Mouse (Mus musculus) olfactory bulb, adult 2 months (tissue): ENCODE measurements around the gene Olfml2a. TPM values are rescaled to one million over a fixed set of nuclear protein-coding genes. Genes with fewer than 3 reads are reported as not detected.
A peak's percentile ranks its signal among the peaks of the same experiment; 100 is the strongest.

Experiments used
- H3K27ac ChIP-seq: fragments of 200-500 bp; 2 replicates; pipeline ENCODE4 v1.5.1; 2012; ENCODE audit warnings: low read depth, low read length; ENCODE audit not compliant: insufficient read depth
- H3K4me1 ChIP-seq: fragments of 200-500 bp; 2 replicates; pipeline ENCODE4 v1.6.1; 2012; ENCODE audit warnings: low read length; ENCODE audit not compliant: control insufficient read depth, insufficient read depth
- H3K4me3 ChIP-seq: fragments of 200-500 bp; 2 replicates; pipeline ENCODE4 v1.5.1; 2012; ENCODE audit warnings: mild to moderate bottlenecking, low read depth, low read length, moderate library complexity; ENCODE audit not compliant: insufficient read depth
- CTCF ChIP-seq: fragments of 200-500 bp; IDR thresholded peaks from 2 replicates; pipeline ENCODE4 v1.5.1; 2012; ENCODE audit warnings: low read depth, mild to moderate bottlenecking, low read length, moderate library complexity; ENCODE audit not compliant: insufficient read depth
- POLR2A ChIP-seq: fragments of 200-500 bp; IDR thresholded peaks from 2 replicates; pipeline ENCODE4 v1.6.1; 2012; ENCODE audit warnings: mild to moderate bottlenecking, low read depth, low read length, moderate library complexity; ENCODE audit not compliant: insufficient read depth
- WGBS: fragments of 180-500 bp; shearing (Covaris S2); methylation state at CpG from one replicate; pipeline ENCODE4 v1.1.7; 2018; 5-methylcytosine and 5-hydroxymethylcytosine counted together
- polyA plus RNA-seq: library from polyadenylated mRNA; stranded (reverse); fragments of >200 nt; gene quantifications from 2 replicates; pipeline ENCODE4 v1.2.4, GENCODE M21; 2012; ENCODE audit warnings: low replicate concordance; ENCODE audit not compliant: missing spikeins, insufficient read depth, insufficient read length

Olfml2a gene
- polyA plus RNA-seq, 1 experiment: not detected

DNA sequence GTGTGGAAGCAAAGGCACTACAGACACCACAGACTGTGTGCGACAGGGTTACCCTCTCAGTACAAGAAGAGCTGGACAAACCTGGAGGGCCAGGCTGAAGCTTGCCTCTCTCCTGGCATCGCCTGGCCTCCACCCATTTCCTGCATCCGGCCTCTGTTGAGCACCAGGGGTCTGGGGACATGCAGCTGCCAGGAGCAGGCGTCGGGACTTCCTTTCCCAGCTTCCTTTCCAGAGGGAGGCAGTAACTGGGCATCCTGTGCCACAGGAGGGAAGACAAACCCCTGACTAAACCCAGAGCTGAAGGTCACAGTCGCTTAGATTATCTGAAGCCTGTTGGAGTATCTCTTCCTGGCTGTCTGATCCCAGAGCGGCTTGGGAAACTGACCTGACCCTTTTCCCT, 15.8 kb downstream of the Olfml2a start:
- H3K4me1 ChIP-seq: peaks cover 8% of the 10 kb centered on the region
- no peak overlapping the region for H3K27ac ChIP-seq
- TF ChIP-seq POLR2A: no peak
- no peak for TF ChIP-seq CTCF
- H3K4me3 ChIP-seq: no peak overlapping the region
- WGBS: 86% methylated on average over 7 of the region's 7 CpGs

DNA sequence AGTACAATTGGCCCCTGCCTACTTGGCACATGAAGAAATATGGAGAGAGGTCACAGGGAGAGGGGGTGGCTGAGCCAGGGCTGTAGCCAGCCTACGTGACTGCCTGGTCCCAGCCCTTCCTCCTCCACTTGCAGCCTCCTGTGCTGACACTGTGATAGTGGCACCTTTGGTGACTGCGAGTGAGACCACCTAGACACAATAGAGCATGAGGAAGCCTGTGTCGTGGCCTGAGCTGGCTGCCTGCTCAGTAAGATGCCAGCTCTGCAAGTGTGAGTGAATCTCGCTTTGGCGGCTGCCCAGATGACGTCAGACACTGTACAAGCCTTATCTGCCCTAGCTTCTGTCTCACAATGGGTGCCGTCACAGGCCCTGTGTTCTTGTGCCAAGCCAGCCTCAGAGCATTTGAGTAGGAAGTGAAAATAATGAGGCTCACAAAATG, 18.5 kb downstream of the Olfml2a start:
- peak overlapping the region; percentile 7; the same call in 1 of the 2 replicates for H3K27ac ChIP-seq
- TF ChIP-seq CTCF: no peak
- TF ChIP-seq POLR2A: no peak
- peaks cover 12% of the 10 kb centered on the region for H3K4me1 ChIP-seq
- no peak overlapping the region for H3K4me3 ChIP-seq
- WGBS: 16% methylated on average over 7 of the region's 7 CpGs

DNA sequence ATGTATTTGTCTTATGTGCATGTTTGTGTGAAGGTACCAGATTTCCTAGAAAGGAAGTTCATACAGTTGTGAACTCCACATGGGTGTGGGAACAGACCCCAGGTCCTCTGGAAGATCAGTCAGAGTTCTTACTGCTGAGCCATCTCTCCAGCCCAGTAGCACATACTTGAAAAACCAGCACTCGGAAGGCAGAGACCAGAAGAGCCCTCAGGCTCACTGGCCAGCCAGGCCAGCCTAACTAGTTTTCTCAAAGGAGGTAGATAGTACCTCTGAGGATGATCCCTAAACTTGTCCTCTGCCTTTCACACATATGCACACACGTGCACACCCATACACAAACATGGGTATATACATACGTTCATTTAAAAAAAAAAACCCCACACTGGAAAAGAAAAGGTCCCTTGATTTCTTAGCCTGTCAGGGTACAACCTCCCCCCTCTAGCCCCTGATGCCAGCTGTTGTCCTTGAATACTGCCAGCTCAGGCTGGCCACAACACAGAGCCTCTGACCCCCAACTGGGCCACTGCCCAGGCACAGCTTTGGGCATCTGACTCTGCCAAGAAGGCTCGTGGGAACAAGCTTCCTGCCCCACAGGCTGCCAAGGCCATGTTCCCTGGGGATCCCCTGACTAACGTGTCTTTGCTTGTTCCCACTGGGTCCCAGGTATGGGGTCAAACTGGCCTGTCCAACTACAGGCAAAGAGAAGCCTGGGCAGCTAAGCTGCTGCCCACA, 21.5 kb downstream of the Olfml2a start:
- no peak overlapping the region for H3K4me3 ChIP-seq
- WGBS: 64% methylated on average over 5 of the region's 5 CpGs
- TF ChIP-seq POLR2A (no peak), CTCF (no peak)
- peak overlapping the region; percentile 42; the same call in 1 of the 2 replicates for H3K27ac ChIP-seq
- H3K4me1 ChIP-seq: peaks cover 12% of the 10 kb centered on the region

DNA sequence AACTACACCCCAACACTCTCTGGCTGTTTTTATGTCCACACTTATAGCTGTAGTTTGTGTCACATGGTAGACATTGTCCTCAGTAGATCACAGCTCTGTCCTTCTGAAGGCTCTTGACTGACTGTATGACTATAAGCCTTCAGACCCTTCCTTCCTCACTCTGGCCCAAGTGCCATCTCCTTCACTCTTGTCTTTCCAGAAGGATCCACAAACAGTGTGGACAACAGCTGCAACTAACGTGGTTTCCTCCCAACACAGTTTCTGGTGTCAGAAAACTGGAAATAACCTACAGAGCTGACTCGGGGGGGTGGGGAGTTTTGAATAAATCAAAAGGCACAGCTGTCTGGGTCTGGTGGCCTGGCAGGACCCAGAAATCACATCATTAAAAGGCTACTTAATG, 24.3 kb downstream of the Olfml2a start:
- 64% methylated on average over 2 of the region's 2 CpGs for whole genome bisulfite sequencing

GRCm38 (mm10) chr2:38957671-38958223, 26.0 kb downstream of the Olfml2a start:
- H3K4me3 ChIP-seq: no peak overlapping the region
- 0 out of 2 replicates have a peak, but pooled peaks cover 4% of the 10 kb centered on the region for H3K4me1 ChIP-seq
- WGBS: 92% methylated on average over 5 of the region's 5 CpGs
- H3K27ac ChIP-seq: no peak overlapping the region
- TF ChIP-seq CTCF (no peak), POLR2A (no peak)

More for the DNA sequence above, 24.3 kb downstream of the Olfml2a start:
- Histone ChIP-seq H3K27ac (no peak overlapping the region), H3K4me1 (peaks cover 6% of the 10 kb centered on the region; the same call in 1 of the 2 replicates), H3K4me3 (no peak overlapping the region)
- no peak for TF ChIP-seq POLR2A
- no peak for TF ChIP-seq CTCF

DNA sequence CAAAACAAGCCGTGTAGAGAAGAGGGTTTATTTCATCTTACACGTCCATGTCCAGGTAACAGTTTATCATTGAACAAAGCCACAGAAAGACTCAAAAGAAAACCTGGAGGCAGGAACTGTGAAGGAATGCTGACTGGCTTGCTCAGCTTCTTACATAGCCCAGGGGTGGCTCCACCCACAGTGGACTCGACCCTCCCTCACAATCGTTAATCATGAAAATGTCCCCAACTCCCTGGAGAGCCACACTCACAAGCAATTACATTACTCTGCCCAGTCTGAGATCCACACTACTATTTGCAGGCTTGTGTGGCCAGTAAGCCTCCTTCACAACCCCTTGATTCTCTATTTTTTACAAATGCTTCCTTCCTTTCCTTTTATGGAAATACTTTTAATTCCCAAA, 32.4 kb downstream of the Olfml2a start:
- Histone ChIP-seq H3K4me1 (no peaks in the 10 kb centered on the region), H3K4me3 (no peak overlapping the region), H3K27ac (no peak overlapping the region)
- no peak for TF ChIP-seq CTCF
- no peak for TF ChIP-seq POLR2A
- 45% methylated on average over 4 of the region's 4 CpGs for WGBS

GRCm38 (mm10) chr2:38969650-38970049, 37.9 kb downstream of the Olfml2a start:
- no peak overlapping the region for H3K27ac ChIP-seq
- H3K4me3 ChIP-seq: no peak overlapping the region
- 95% methylated on average over 2 of the region's 2 CpGs for WGBS
- H3K4me1 ChIP-seq: 0 out of 2 replicates have a peak, but pooled peaks cover 3% of the 10 kb centered on the region
- TF ChIP-seq POLR2A: no peak
- no peak for TF ChIP-seq CTCF

GRCm38 (mm10) chr2:38970057-38970456, 38.3 kb downstream of the Olfml2a start:
- Histone ChIP-seq H3K4me3 (no peak overlapping the region), H3K4me1 (0 out of 2 replicates have a peak, but pooled peaks cover 3% of the 10 kb centered on the region), H3K27ac (no peak overlapping the region)
- no peak for TF ChIP-seq POLR2A
- no peak for TF ChIP-seq CTCF
- 74% methylated on average over 5 of the region's 5 CpGs for WGBS

DNA sequence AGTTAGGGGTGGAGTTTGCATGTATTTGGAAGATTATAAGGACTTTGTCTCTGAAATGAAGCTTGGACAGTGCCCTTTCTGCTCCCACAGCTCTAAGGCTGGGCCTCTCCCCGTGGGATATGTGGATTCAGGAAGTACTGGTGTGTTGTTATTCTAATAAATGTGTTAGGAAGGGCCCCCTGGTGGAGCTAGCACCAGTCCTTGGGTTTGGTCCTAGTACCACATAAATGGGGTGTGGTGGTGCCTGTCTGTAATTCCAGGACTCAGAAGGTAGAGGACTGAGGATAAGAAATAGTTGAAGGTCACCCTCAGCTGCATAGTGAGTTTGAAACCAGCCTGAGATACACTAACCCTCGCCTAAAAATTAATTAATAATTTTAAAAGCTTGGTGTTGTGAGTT, 41.4 kb downstream of the Olfml2a start:
- H3K4me1 ChIP-seq: 0 out of 2 replicates have a peak, but pooled peaks cover 3% of the 10 kb centered on the region
- no peak overlapping the region for H3K4me3 ChIP-seq
- WGBS: 53% methylated on average over 2 of the region's 2 CpGs
- H3K27ac ChIP-seq: no peak overlapping the region
- no peak for TF ChIP-seq CTCF

- 76% methylated on average over 7 of the region's 7 CpGs for WGBS
- Histone ChIP-seq H3K4me3 (no peak overlapping the region), H3K4me1 (0 out of 2 replicates have a peak, but pooled peaks cover 3% of the 10 kb centered on the region)
These were observed 41.9 kb downstream of the Olfml2a start for GRCm38 (mm10) chr2:38973701-38974100.

More at GRCm38 (mm10) chr2:38973701-38974100, 41.9 kb downstream of the Olfml2a start:
- H3K27ac ChIP-seq: no peak overlapping the region
- TF ChIP-seq CTCF: no peak
- no peak for TF ChIP-seq POLR2A
